Mouse (Mus musculus) liver, embryonic 11.5 days (tissue): ENCODE results near the gene Gata5. TPM values are rescaled to one million over a fixed set of nuclear protein-coding genes. Genes with fewer than 3 reads are reported as not detected.

Source experiments
- polyA plus RNA-seq: library from polyadenylated mRNA; unstranded; fragments of >200 nt; fragmentation: Nextera tagmentation; extraction: Ambion mirVana; gene quantifications from 2 replicates; pipeline ENCODE4 v1.2.1, GENCODE M21; 2014

The Gata5 gene
- polyA plus RNA-seq, 1 experiment from 2014 or later = 7.6 TPM

Other genes starting within 250 kb of the Gata5 start
- not detected in 2 replicates for gene Hrh3, start 230.2 kb downstream of the Gata5 start, polyA plus RNA-seq
- gene Osbpl2, start 215.4 kb downstream of the Gata5 start, polyA plus RNA-seq = 19.2 and 20.4 TPM in 2 replicates
- gene Adrm1, start 163.2 kb downstream of the Gata5 start, polyA plus RNA-seq = 211 and 217 TPM in 2 replicates
- gene Lama5, start 108.8 kb downstream of the Gata5 start, polyA plus RNA-seq = 10.7 and 15.5 TPM in 2 replicates
- gene Rps21, start 77.3 kb downstream of the Gata5 start, polyA plus RNA-seq = 736 and 852 TPM in 2 replicates
- 9.4 and 9.6 TPM in 2 replicates for gene Cables2, start 61.2 kb downstream of the Gata5 start, polyA plus RNA-seq
- 0.10 and 0.16 TPM in 2 replicates for gene Rbbp8nl, start 44.8 kb downstream of the Gata5 start, polyA plus RNA-seq
- gene Slco4a1, start 121.5 kb upstream of the Gata5 start, polyA plus RNA-seq = 1.5 and 2.0 TPM in 2 replicates
- gene Ntsr1, start 165.3 kb upstream of the Gata5 start, polyA plus RNA-seq = 0.49 and 0.75 TPM in 2 replicates
- 23.2 and 26.2 TPM in 2 replicates for gene Mrgbp, start 246.6 kb upstream of the Gata5 start, polyA plus RNA-seq